Comparison of ENCODE assay signal across 1 mouse cellular context in the genomic region with DNA sequence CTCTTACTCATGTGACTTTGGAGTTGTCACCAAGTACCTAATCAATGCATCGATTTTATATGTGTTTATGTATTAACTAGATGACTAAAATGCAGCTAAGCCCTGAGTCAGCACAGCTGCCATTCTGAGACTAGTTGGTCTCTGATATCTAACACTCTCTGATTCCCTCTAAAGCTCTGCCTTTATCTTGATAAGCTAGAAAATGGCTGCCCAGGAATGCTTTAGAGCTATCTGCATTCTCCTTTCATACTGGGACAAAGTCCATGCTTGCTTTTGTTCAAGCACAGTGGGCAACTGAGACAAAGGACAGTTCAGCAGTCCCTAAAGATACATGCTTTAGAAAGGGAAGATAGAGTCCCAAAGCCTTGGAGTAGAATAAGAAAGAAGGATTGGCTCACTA.
TF ChIP-seq lines count a peak whose summit lies in the region.

No protein-coding gene starts in this region.

TF ChIP-seq in MEL, 35 proteins besides CTCF, POLR2A, EP300 and RAD21 (continued from another document):
- no peak for TF ChIP-seq USF1 (IDR thresholded peaks at IDR 0.05; ENCODE audit: low read depth, low read length)
